Mouse (Mus musculus) thymus, postnatal 0 days (tissue): Measurements from ENCODE around the gene H2-Q4. TPM values are rescaled to one million over a fixed set of nuclear protein-coding genes. Genes with fewer than 3 reads are reported as not detected.
"Not testable (repeated sequence)": the region's sequence is repeated elsewhere in the genome, so short reads cannot be mapped to it uniquely, and the experiment has no call there.

ENCODE experiments used
- DNase-seq: peaks from one replicate; pipeline ENCODE4 v3.0.0-alpha.2; 2015; ENCODE audit warnings: low spot score
- polyA plus RNA-seq: library from polyadenylated mRNA; unstranded; fragments of >200 nt; fragmentation: Nextera tagmentation; extraction: Ambion mirVana; gene quantifications from 2 replicates; pipeline ENCODE4 v1.2.1, GENCODE M21; 2015

Gene H2-Q4
- polyA plus RNA-seq, result 15.1 and 18.4 TPM in 2 replicates

- DNase-seq, result peak; percentile 71
Measured at GRCm38 (mm10) chr17:35379369-35379728, at the start of gene H2-Q4. H2-Q4 (plus strand) TSS chr17:35379617.

DNA sequence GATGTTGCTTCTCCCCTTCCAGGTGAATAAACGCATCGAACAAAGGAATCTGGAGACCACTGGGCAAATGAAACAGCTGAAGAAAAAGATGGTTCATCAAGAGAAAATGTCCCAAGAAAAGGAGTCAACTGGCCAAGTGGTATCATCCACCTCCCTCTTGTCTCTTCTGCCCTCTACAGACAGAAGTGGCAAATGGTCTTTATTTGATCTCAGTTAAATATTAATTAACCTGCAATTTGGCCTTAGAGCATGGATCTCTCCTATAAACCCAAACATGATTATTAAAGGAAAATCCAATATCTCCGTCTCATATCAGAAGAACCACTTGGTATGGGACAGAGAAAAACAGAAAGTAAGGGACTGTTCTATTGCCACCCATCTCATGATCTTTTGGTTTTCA lies 49.7 kb upstream of the H2-Q4 start:
- not testable (repeated sequence) for DNase-seq

DNA sequence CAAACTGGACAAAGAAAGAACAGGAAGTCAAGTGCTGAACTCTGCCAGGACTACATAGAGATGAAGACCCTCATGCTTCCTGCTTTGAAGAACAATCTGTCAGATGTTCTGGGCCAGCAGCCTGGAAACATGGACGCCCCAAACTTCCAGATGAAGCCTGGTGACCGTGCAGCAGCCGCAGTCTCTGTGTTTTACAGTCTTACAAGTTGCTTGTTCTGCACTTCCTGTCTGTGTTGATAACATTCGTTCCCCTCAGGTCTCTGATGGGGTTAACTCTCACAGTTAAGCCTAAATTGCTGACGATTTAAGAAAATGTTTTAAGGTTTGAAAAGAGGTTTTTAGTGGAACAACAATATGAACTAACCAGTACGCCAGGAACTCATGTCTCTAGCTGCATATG lies 47.9 kb upstream of the H2-Q4 start:
- not testable (repeated sequence) for DNase-seq

- DNase-seq, result peak; percentile 36
Measured at GRCm38 (mm10) chr17:35342071-35342671, 37.2 kb upstream of the H2-Q4 start, which contains the start of gene H2-Q2. H2-Q2 (plus strand) TSS chr17:35342242.

- DNase-seq, result peak; percentile 6
Measured at GRCm38 (mm10) chr17:35342711-35343476, 36.5 kb upstream of the H2-Q4 start.

- DNase-seq, result not testable (repeated sequence)
Measured at GRCm38 (mm10) chr17:35347659-35348058, 31.8 kb upstream of the H2-Q4 start.

GRCm38 (mm10) chr17:35353275-35353674 lies 26.1 kb upstream of the H2-Q4 start:
- peak; percentile 53 for DNase-seq

GRCm38 (mm10) chr17:35354071-35354470 lies 25.3 kb upstream of the H2-Q4 start:
- DNase-seq, result no peak

DNA sequence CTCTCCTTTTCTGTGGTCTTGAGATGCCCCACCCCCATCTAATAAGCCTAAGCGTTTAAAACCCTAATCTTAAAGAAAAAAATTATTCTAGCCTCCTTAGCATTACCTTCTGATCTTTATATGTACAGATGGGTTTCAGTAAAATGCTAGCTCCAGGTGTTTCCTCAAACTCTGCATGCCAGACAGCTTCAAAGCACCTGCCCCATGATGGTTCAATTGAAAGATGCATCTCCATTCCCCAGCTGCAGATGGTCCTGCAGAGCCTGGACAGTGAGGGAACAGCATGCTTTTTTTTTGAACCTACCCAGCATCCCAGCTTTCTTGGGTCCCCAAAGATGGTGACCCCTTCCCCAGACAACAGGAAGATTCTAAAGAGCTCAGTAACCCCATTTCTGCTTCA lies 22.3 kb upstream of the H2-Q4 start:
- DNase-seq, result peak; percentile 62

GRCm38 (mm10) chr17:35358763-35359469 lies 20.5 kb upstream of the H2-Q4 start:
- DNase-seq, result peak; percentile 22

DNA sequence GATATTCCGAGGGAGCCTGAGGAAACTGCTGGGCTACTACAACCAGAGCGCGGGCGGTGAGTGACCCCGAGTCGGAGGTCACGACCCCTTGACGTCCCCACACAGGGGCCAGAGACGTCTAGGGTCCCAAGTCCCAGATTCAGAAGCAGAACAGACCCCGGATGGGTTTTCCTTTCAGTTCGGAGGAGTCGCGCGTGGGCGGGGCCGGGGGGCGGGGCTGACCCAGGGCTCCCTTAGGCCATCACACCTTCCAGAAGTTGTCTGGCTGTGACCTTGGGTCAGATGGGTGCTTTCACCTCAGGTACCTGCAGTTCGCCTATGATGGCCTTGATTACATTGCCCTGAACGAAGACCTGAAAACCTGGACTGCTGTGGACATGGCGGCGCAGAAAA lies 20.0 kb upstream of the H2-Q4 start:
- DNase-seq, result peak; percentile 9

DNA sequence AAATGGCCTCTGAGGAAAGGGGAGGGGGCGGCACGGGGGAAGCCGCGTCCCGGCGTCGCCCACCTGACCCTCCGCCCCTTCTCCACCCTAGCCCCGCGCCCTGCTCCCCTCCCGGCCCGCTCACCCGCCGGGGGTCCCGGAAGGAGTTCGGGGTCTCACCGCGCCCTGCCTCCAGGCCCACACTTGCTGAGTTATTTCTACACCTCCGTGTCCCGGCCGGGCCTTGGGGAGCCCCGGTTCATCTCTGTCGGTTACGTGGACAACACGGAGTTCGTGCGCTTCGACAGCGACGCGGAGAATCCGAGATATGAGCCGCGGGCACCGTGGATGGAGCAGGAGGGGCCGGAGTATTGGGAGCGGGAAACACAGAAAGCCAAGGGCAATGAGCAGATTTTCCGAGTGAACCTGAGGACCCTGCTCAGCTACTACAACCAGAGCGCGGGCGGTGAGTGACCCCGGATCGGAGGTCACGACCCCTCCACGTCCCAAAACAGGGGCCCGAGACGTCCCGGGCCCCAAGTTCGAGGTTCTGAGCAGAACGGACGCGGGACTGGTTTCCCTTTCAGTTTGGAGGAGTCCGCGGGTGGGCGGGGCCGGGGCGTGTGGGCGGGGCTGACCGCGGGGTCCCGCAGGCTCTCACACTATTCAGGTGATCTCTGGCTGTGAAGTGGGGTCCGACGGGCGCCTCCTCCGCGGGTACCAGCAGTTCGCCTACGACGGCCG lies 473 bp downstream of the H2-Q4 start:
- DNase-seq, result peak; percentile 54

GRCm38 (mm10) chr17:35389796-35390195 lies 10.4 kb downstream of the H2-Q4 start:
- peak; percentile 72 for DNase-seq

GRCm38 (mm10) chr17:35392671-35393070 lies 13.3 kb downstream of the H2-Q4 start:
- DNase-seq, result not testable (repeated sequence)

GRCm38 (mm10) chr17:35393864-35394800 lies 14.7 kb downstream of the H2-Q4 start:
- DNase-seq, result not testable (repeated sequence)

DNA sequence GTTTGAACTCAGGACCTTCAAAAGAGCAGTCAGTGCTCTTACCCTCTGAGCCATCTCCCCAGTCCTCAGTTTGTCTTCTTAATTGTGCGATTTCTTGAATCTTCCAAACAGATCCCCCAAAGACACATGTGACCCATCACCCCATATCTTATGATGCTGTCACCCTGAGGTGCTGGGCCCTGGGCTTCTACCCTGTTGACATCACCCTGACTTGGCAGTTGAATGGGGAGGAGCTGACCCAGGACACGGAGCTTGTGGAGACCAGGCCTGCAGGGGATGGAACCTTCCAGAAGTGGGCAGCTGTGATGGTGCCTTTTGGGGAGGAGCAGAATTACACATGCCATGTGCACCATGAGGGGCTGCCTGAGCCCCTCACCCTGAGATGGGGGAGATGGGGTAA lies 17.5 kb downstream of the H2-Q4 start:
- DNase-seq, result not testable (repeated sequence)

DNA sequence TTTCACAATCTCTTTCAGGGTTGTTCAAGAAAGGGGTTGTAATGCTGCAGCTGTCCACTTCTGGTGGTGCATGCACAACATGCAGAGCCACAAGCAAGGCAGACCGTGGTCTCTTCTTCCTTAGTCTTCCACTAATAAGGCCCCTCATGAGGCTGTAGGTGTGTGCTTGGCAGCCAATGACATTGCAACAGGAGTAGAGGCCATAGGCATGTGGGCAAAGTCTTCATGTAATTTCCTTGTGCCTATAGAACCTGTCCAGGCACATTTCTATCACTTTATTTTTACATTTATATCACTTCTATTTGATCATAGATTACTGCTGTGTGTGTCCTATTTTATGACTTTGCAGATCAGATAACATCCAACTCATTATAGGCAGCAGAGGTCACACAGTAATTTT lies 33.6 kb downstream of the H2-Q4 start:
- DNase-seq, result not testable (repeated sequence)

- not testable (repeated sequence) for DNase-seq
Measured at GRCm38 (mm10) chr17:35415273-35416129, 36.1 kb downstream of the H2-Q4 start.

DNA sequence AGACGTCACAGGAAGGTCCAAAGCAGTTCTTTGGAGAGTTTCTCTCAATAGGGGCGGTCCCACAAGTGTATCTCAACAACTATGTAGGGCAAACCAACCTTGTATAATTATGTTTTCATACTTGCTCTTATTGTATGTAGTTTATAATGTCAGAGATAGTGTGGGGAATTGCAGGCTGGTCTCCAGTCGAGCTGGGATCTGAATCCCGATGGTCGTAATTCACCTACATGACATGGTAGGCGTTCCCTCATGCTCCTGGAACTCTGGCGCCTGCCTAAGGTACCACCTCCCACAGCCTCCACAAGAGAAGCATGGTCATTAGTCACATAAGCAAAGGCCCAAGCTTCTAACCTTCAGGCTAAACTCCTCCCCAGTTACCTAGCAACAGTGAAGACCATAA lies 39.4 kb downstream of the H2-Q4 start:
- DNase-seq, result no peak
